Mouse (Mus musculus) heart, postnatal 25 days (tissue): ENCODE results near the gene Pde4d. TPM values are rescaled to one million over a fixed set of nuclear protein-coding genes. Genes with fewer than 3 reads are reported as not detected.

ENCODE experiments used
- DNase-seq: peaks from one replicate; pipeline ENCODE4 v3.0.0; 2022; ENCODE audit warnings: low spot score
- intact Hi-C: fragments of 180-260 bp; cut with DNase I; formaldehyde crosslinking; loops from one replicate; pipeline ENCODE4 v1.15.1; 2025
- total RNA-seq, 2 experiments: library from RNA; stranded (reverse); gene quantifications; 2 replicates each; pipeline ENCODE4 v1.2.3; 2021

Gene Pde4d
- total RNA-seq, 2 experiments from 2014 or later = 29.1 to 41.2 TPM

DNA sequence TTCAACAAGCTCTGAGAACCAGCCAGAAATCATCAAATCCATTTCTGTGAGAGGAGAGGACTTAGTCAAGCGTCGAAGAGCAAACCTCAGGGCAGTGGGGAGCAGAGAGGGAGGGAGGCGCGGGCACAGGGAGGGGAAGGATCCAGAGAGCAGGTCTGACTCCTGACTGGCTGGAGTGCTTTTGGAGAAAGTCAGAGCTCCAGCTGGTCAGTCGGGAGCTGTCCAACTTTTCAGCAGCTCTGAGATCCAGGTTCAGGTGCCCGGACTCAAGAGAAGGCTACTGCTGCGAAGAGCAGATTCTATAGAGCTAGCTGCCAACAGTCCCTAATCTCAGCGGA is 666.2 kb downstream of the Pde4d start:
- intact Hi-C loops = no loop called here
- DNase-seq = no peak

GRCm38 (mm10) chr13:109116342-109117201 is 666.8 kb downstream of the Pde4d start:
- intact Hi-C loops = no loop called here
- no peak for DNase-seq

DNA sequence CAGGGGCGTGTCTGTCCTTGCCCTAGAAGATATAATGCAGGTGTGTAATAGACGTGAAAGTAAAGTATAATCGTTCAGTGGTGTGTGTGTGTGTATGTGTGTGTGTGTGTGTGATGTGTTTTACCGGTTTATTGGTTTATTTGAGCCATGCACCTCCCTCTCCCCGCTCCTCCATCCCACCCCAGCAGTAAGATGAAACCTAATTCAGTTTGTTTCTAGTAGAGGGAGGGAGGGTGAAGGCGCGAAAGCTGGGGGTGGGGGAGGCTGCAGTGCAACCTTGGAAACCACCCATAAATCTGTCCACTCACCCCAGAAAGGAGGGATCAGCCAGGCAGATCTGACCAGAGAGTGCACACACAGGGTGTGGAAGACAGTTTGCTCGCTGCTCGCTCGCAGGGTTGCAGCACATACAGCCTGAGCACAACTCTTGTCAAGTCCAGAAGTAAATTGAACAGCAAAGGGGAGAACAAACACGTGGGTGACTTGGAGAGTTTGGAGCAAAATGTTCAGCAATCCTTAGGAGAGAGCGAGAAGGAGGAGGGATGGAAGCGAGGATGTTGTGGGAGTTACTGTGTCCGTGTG is 667.6 kb downstream of the Pde4d start:
- intact Hi-C loops = no loop called here
- DNase-seq = no peak

GRCm38 (mm10) chr13:109118296-109118800 is 668.6 kb downstream of the Pde4d start:
- no peak for DNase-seq
- intact Hi-C loops = no loop called here

DNA sequence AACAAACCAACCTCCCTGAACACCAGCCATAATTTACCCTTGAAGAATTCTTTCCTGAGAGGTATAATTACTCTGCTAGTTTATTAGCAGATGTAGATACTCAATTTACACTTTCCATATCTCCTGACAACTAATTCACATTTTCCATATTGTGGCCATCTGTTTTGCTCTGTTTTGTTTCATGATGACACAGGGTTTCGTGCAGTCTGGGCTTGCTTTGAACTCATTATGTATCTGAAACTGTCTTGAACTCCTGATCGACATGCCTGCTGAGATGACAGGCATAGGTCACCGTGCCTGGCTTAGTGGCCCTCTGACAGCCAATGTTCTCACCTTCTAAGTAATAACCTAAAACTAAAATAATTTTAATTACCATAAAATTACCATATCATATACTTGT is 672.1 kb downstream of the Pde4d start:
- intact Hi-C loops = no loop called here
- no peak for DNase-seq

DNA sequence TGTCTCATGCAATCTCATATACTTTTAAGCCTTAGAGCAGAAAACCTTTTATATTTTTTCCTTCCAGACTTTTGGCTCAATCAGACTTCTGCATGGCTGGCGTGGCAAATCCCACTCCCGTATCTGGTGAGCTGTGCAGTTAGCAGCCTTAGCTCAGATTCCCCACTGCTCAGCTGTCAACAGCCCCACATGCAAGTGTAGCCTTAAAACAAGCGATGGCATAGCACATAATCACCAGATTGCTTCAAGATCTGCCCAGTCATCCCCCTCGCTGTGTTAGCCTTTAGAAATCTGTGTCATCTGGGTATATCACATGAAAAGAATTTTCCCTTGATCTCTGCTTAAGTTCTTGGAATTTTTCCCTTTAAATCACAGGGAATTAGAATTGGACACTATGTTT is 686.7 kb downstream of the Pde4d start:
- DNase-seq = no peak
- intact Hi-C loops = no loop called here

GRCm38 (mm10) chr13:109158703-109159102 is 709.0 kb downstream of the Pde4d start:
- intact Hi-C loops = no loop called here
- DNase-seq = no peak

- intact Hi-C loops = no loop called here
- DNase-seq = no peak
Measured at GRCm38 (mm10) chr13:109168556-109169334, 719.0 kb downstream of the Pde4d start.

DNA sequence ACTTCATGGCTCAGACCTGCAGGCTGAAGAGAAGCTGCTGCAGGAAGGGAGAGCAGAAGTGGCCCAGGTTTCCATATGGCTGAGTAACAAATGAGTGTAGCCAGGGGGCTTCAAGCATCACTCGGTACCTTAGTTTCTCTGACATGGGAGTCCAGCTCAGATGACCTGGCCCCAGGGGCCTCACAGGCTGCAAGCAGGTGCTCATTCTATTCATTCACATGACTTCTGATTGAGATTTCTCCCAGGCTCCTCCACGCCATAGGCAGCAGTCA is 719.5 kb downstream of the Pde4d start:
- intact Hi-C loops = no loop called here
- no peak for DNase-seq

DNA sequence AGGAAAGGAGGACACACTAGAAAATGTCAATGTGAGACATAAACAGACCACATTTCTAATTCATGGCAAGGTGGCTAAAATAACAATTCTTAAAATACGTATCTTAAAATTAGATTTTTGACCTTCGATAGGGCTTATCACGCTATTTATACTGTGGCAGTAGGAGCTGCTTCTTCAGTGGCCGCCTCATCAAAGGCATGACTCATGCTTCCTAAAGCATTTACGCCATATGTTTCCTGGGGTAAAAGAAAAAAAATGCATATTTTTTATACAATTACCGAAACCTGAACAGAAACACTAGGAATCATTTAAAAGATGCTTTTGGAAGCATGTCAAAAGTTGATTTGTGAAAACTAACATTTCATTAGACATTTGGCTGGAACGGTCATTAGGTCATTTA is 721.9 kb downstream of the Pde4d start:
- intact Hi-C loops = no loop called here

GRCm38 (mm10) chr13:109175281-109175680 is 725.5 kb downstream of the Pde4d start:
- intact Hi-C loops = no loop called here

More for the DNA sequence above, 721.9 kb downstream of the Pde4d start:
- DNase-seq = no peak

GRCm38 (mm10) chr13:109175852-109176621 is 726.3 kb downstream of the Pde4d start:
- DNase-seq = no peak
- intact Hi-C loops = no loop called here

More at GRCm38 (mm10) chr13:109175281-109175680, 725.5 kb downstream of the Pde4d start:
- DNase-seq = no peak

- intact Hi-C loops = no loop called here
- no peak for DNase-seq
Measured at GRCm38 (mm10) chr13:109181363-109181762, 731.6 kb downstream of the Pde4d start.

DNA sequence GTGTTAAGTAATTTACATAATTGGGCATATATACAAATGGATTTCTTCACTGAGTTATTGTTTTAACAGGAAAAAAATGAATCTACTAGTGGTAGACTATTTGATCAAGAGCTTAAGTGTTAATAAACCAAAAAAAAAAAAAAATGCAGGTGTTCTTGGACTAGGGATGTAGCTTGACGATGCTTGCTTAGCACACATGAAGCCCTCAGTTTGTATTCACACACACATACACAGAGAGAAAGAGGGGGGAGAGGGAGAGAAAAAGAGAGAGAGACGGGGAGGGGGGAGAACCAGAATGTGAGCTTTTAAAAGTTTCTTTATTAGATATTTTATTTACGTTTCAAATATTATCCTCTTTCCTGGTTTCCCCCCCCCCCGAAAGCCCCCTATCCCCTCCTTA is 740.9 kb downstream of the Pde4d start:
- DNase-seq = no peak
- intact Hi-C loops = no loop called here

GRCm38 (mm10) chr13:109191176-109191575 is 741.4 kb downstream of the Pde4d start:
- intact Hi-C loops = no loop called here
- DNase-seq = no peak

DNA sequence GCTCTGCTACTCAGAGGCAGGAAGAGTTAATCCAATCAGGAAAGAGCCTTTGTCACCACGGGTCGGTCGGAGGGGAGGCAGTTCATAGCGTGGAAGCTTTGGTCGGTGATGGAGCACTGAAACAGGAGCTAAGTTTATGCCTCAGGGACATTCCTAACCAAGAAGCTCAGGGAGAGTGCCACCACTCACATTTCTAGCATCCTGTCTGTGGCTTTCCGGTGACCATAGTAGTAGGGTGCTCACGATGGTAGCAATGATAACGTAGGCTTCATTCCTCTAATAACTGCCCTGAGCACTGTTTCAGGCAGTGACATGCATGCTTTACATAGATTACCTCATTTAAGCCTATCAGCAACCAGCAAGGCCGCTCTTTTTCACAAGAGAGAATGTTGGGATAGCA is 755.8 kb downstream of the Pde4d start:
- intact Hi-C loops = no loop called here
- DNase-seq = no peak

DNA sequence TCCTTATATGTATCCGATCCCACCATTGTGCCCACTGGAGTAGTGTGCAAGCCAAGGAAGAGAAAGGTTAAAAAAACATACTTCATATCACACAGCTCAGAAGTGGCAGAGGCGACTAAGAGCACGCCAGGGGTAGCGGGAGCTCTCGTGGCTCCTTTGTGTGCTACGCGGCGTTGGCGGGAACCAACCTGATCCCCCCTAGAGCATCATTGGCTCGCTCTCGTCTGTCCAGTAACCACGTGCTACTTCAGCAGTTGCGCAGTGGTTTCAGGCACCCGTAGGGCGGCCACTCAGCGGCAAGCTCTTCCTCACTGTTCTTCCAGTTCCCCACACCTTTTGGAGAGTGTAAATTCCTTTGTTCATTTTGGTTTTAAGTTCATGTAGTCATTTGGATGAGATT is 758.9 kb downstream of the Pde4d start:
- intact Hi-C loops = no loop called here
- no peak for DNase-seq

GRCm38 (mm10) chr13:109209413-109209812 is 759.7 kb downstream of the Pde4d start:
- no peak for DNase-seq
- intact Hi-C loops = no loop called here

DNA sequence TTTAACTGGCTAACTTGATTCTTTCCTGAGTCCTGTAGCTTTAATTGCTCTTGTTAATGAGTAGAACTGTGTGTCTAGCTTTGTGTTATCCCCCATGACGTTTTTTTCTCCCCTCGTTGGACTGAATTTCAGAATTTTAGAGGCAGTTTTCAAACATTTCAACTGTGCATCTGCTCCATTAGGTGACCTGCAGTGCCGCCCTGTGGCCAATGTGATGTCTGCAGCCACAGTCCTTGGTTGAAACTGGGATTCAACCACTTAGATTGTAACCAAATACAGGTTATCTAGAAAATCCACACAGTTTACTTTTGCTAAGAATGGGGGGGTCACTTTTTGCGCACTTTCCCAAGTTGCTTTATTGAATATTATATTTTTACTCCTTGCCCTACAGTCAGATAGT is 760.7 kb downstream of the Pde4d start:
- intact Hi-C loops = loop anchor here (2.0 to 10.0 kb wide), 4 partner anchors 328 to 1046 kb away; no protein-coding TSS in a partner anchor
- DNase-seq = peak; percentile 10

DNA sequence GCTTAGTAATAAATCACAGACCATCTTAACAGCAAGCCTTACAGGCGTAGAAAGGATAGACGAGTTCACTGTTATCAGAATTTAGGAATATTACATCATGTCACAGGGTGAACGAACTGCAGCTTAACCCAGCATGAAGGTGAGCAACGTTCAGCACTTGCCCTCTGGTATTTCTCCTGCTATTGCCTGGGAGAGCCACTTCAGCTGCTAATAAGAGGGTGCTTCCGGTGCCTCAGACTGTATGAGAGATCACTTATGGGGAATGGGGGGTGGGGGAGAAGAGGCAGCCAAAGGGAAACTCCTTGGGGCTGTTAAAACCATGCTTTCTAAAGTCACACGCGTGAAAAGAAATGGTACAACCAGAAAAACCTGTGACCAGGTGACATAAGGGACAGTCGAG is 761.7 kb downstream of the Pde4d start:
- intact Hi-C loops = loop anchor here (2.0 to 10.0 kb wide), 4 partner anchors 329 to 1047 kb away; no protein-coding TSS in a partner anchor
- no peak for DNase-seq
